Mouse (Mus musculus): ENCODE results near the gene Adora3.

Adora3 gene

GRCm38 (mm10) chr3:105935033-105935432, 64.4 kb downstream of the Adora3 start:
- no peak for DNase-seq

GRCm38 (mm10) chr3:105936111-105936510, 65.5 kb downstream of the Adora3 start:
- no peak for DNase-seq

GRCm38 (mm10) chr3:105951348-105951747, 80.7 kb downstream of the Adora3 start:
- DNase-seq, result no peak

GRCm38 (mm10) chr3:105957235-105957634, 86.6 kb downstream of the Adora3 start:
- no peak for DNase-seq

GRCm38 (mm10) chr3:105958204-105958603, 87.5 kb downstream of the Adora3 start:
- DNase-seq, result no peak
